Mouse (Mus musculus): ENCODE measurements at regions not wholly inside any gene's neighbourhood (a gene's known extent, or its start where the extent isn't known, plus 50 kb on each side); places are given as distances from the start of the nearest gene placed in this dataset.

- no peak for DNase-seq (ENCODE audit: extremely low read depth)
- no peak overlapping the region for H3K9ac ChIP-seq (ENCODE audit: insufficient read depth, low read depth)
- H3K27me3 ChIP-seq (replicated peaks) = no peaks in the 10 kb centered on the region
- no peaks in the 10 kb centered on the region for H3K36me3 ChIP-seq (replicated peaks in 1 of 2; ENCODE audit: control insufficient read depth in 1 of 2, insufficient read depth in 1 of 2, low read length in 1 of 2)
- no peaks in the 10 kb centered on the region for H3K4me1 ChIP-seq (ENCODE audit: control insufficient read depth in 1 of 2, insufficient read depth in 2 of 2)
- TF ChIP-seq ZNF384 (IDR thresholded peaks at IDR 0.05; ENCODE audit: low read depth, low read length) = no peak
- TF ChIP-seq MXI1 (IDR thresholded peaks at IDR 0.05; ENCODE audit: low read depth, low read length) = no peak
- TF ChIP-seq POLR2A (IDR thresholded peaks at IDR 0.05; ENCODE audit: low read depth, low read length) = no peak
- no peak for TF ChIP-seq JUN (IDR thresholded peaks at IDR 0.05; ENCODE audit: insufficient read depth, low read depth, low read length)
- TF ChIP-seq MAZ (IDR thresholded peaks at IDR 0.05; ENCODE audit: low read depth, low read length) = no peak
- no peak for TF ChIP-seq EP300 (IDR thresholded peaks at IDR 0.05; ENCODE audit: low read length)
- TF ChIP-seq JUND (conservative IDR thresholded peaks at IDR 0.05; ENCODE audit: low read depth, low read length) = no peak
- no peak for TF ChIP-seq RAD21 (IDR thresholded peaks at IDR 0.05; ENCODE audit: low read depth, low read length)
- TF ChIP-seq HCFC1 (IDR thresholded peaks at IDR 0.05; ENCODE audit: low read depth, low read length) = no peak
- TF ChIP-seq MAFK (IDR thresholded peaks at IDR 0.05; ENCODE audit: insufficient replicate concordance, low read length) = no peak
- no peak for TF ChIP-seq PAX5 (IDR thresholded peaks at IDR 0.05; ENCODE audit: low read length)
- no peak for TF ChIP-seq TCF12 (IDR thresholded peaks at IDR 0.05; ENCODE audit: low read depth, low read length)
- no peak for TF ChIP-seq GABPA (IDR thresholded peaks at IDR 0.05; ENCODE audit: insufficient replicate concordance, low read depth, low read length)
- no peak for TF ChIP-seq USF2 (conservative IDR thresholded peaks at IDR 0.05; ENCODE audit: low read depth, low read length)
- TF ChIP-seq ZKSCAN1 (IDR thresholded peaks at IDR 0.05; ENCODE audit: borderline replicate concordance, low read depth, low read length) = no peak
- no peak for TF ChIP-seq KAT2A (IDR thresholded peaks at IDR 0.05; ENCODE audit: insufficient replicate concordance, low read length)
- no peak for TF ChIP-seq TBP (conservative IDR thresholded peaks at IDR 0.05; ENCODE audit: low read depth, low read length)
- no peak for TF ChIP-seq NELFE (IDR thresholded peaks at IDR 0.05; ENCODE audit: low read depth, low read length)
- TF ChIP-seq ELF1 (IDR thresholded peaks at IDR 0.05; ENCODE audit: low read depth, low read length) = no peak
- no peaks in the 10 kb centered on the region for H3K79me2 ChIP-seq (replicated peaks; ENCODE audit: control insufficient read depth, extremely low read depth, insufficient read depth, poor library complexity, severe bottlenecking)
- in situ Hi-C loops (cut with MboI; ENCODE audit: low pct_ligation_motif_present, low pct_unique_long_range_greater_than_20kb, low sequenced_read_pairs) = loop anchor here (25.0 kb wide), 1 partner anchor 343 kb away; no protein-coding TSS in a partner anchor
- no peaks in the 10 kb centered on the region for H3K9me3 ChIP-seq (replicated peaks; ENCODE audit: low read length)
- no peak overlapping the region for H3K4me2 ChIP-seq (ENCODE audit: insufficient read depth, low read depth, poor library complexity, severe bottlenecking)
- H3K4me3 ChIP-seq (replicated peaks in 1 of 3; ENCODE audit: low read depth in 2 of 3, low read length in 2 of 3, poor library complexity in 1 of 3) = no peak overlapping the region
- dilution Hi-C loops (cut with MboI; ENCODE audit: extremely low pct_ligation_motif_present, extremely low pct_unique_long_range_greater_than_20kb, low sequenced_read_pairs) = no loop called here
- H3K27ac ChIP-seq (ENCODE audit: insufficient read depth, low read depth) = no peak overlapping the region
These were observed 398.0 kb upstream of the Igfbp7 start for GRCm38 (mm10) chr5:77805796-77806195.

GRCm38 (mm10) chr5:77805303-77805702 is 397.5 kb upstream of the Igfbp7 start:
- dilution Hi-C loops (cut with MboI; ENCODE audit: extremely low pct_ligation_motif_present, extremely low pct_unique_long_range_greater_than_20kb, low sequenced_read_pairs) (no loop called here), in situ Hi-C loops (cut with MboI; ENCODE audit: low pct_ligation_motif_present, low pct_unique_long_range_greater_than_20kb, low sequenced_read_pairs) (loop anchor here (25.0 kb wide), 1 partner anchor 343 kb away; no protein-coding TSS in a partner anchor)
- no peak for TF ChIP-seq RAD21 (IDR thresholded peaks at IDR 0.05; ENCODE audit: low read depth, low read length)
- TF ChIP-seq ELF1 (IDR thresholded peaks at IDR 0.05; ENCODE audit: low read depth, low read length) = no peak
- TF ChIP-seq ZC3H11A (IDR thresholded peaks at IDR 0.05; ENCODE audit: low read depth, low read length) = no peak
- no peak for TF ChIP-seq JUND (conservative IDR thresholded peaks at IDR 0.05; ENCODE audit: low read depth, low read length)
- no peak for TF ChIP-seq JUN (IDR thresholded peaks at IDR 0.05; ENCODE audit: insufficient read depth, low read depth, low read length)

More at GRCm38 (mm10) chr5:77805303-77805702, 397.5 kb upstream of the Igfbp7 start:
- H3K27me3 ChIP-seq (replicated peaks) = no peaks in the 10 kb centered on the region
- DNase-seq (ENCODE audit: extremely low read depth) = no peak
- H3K9me3 ChIP-seq (replicated peaks; ENCODE audit: low read length) = no peaks in the 10 kb centered on the region
- no peaks in the 10 kb centered on the region for H3K36me3 ChIP-seq (replicated peaks in 1 of 2; ENCODE audit: control insufficient read depth in 1 of 2, insufficient read depth in 1 of 2, low read length in 1 of 2)
- H3K4me2 ChIP-seq (ENCODE audit: insufficient read depth, low read depth, poor library complexity, severe bottlenecking) = no peak overlapping the region
- no peaks in the 10 kb centered on the region for H3K79me2 ChIP-seq (replicated peaks; ENCODE audit: control insufficient read depth, extremely low read depth, insufficient read depth, poor library complexity, severe bottlenecking)
- no peak overlapping the region for H3K9ac ChIP-seq (ENCODE audit: insufficient read depth, low read depth)
- H3K4me3 ChIP-seq (replicated peaks in 1 of 3; ENCODE audit: low read depth in 2 of 3, low read length in 2 of 3, poor library complexity in 1 of 3) = no peak overlapping the region
- no peaks in the 10 kb centered on the region for H3K4me1 ChIP-seq (ENCODE audit: control insufficient read depth in 1 of 2, insufficient read depth in 2 of 2)
- no peak overlapping the region for H3K27ac ChIP-seq (ENCODE audit: insufficient read depth, low read depth)
